Mouse (Mus musculus) cerebellum, postnatal 36 days (tissue): ENCODE data around the gene 9130023H24Rik.

Experiments used
- DNase-seq, 2 experiments: peaks; one replicate each; pipeline ENCODE4 v3.0.0; 2021 to 2022; ENCODE audit warnings: mixed read lengths in 2 of 2

9130023H24Rik gene

GRCm38 (mm10) chr7:128246496-128247391, 8.9 kb upstream of the 9130023H24Rik start, which contains the start of gene Tgfb1i1:
TSS of gene Tgfb1i1 (plus strand) at chr7:128246812.
- peak; percentile 53 to 55 for DNase-seq

DNA sequence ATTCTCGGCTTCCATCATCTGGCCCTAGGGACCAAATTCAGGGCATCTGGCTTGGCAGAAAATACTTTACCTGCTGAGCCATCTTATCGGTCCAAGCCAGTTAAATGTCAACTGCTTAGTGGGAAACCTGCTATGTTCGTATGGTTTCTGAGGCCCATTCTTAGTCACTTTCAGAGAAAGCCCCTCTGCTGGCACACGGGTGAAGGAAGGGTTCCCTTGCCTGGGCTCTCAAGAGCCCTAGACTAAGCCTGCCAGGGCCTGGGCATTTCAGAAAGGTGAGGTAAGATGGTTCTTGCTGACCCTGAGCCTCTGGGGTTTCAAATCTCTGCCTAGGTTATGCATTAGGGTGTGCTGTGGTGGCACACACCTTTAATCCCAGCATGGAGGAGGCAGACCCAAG, 7.7 kb upstream of the 9130023H24Rik start:
- DNase-seq, result no peak

- DNase-seq, result no peak
Measured at GRCm38 (mm10) chr7:128244410-128245025, 6.7 kb upstream of the 9130023H24Rik start.

DNA sequence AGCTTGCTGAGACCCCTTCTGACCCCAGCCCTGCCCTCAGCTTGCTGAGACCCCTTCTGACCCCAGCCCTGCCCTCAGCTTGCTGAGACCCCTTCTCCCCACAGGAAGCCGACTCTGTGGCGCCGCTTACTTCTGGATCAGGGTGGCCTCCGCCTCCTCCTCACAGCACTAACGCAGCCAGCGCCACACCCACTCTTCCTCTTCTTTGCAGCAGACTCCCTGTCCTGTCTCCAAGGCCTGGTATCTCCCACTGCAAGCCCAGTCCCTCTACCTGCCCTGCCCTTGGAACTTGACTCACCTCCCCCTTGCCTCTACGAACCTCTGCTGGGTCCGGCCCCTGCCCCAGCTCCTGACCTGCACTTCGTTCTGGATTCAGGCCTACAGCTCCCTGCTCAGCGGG, 6.1 kb upstream of the 9130023H24Rik start:
- no peak for DNase-seq

GRCm38 (mm10) chr7:128242331-128242730, 4.5 kb upstream of the 9130023H24Rik start:
- no peak for DNase-seq

GRCm38 (mm10) chr7:128240131-128240784, 2.4 kb upstream of the 9130023H24Rik start:
- peak in 1 of 2 experiments; percentile 27 for DNase-seq

DNA sequence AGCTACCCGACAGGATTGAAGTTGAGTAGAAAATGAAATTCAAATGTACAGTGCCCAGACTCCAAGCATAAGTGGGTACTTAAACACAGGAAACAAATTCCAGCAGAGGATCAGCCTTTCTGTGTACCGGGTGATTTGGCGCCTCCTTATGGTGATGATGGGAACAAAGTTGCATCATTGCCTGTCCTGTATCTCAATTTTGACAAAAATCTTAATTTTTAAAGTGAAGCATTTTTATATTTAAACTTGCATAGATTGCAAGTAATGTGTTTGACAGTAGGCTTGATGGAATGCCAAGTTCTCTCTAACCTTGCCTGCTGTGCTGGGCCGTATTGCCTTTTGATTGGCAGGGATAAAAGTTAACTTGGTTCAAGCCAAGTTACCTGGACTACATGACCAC, 1.2 kb upstream of the 9130023H24Rik start:
- peak in 1 of 2 experiments; percentile 16 for DNase-seq

- no peak for DNase-seq
Measured at GRCm38 (mm10) chr7:128237593-128237926, 271 bp downstream of the 9130023H24Rik start.

- DNase-seq, result peak; percentile 90
Measured at GRCm38 (mm10) chr7:128236856-128237592, 807 bp downstream of the 9130023H24Rik start, which contains the start of gene Armc5. TSS of gene Armc5 (plus strand) at chr7:128237342.

DNA sequence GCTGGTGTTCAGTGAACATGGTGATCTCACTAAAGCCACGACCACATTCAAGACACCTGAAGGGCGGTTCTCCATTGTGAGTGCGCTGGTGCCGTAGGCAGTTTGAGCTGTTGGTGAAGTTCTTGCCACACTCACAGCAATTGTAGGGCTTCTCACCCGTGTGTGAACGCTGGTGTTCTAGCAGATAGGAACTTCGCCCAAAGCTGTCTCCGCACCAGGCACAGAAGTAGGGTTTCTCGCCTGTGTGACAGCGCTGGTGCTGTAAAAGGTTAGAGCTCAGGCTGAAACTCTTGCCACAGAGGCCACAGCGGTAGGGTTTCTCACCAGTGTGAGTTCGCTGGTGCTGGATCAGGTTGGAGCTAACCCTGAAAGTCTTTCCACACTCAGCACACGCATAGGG, 1.4 kb downstream of the 9130023H24Rik start:
- peak in 1 of 2 experiments; percentile 7 for DNase-seq

- DNase-seq, result no peak
Measured at GRCm38 (mm10) chr7:128235481-128235880, 2.4 kb downstream of the 9130023H24Rik start.

GRCm38 (mm10) chr7:128234796-128235195, 3.0 kb downstream of the 9130023H24Rik start:
- no peak for DNase-seq

- DNase-seq, result no peak
Measured at GRCm38 (mm10) chr7:128231741-128232140, 6.1 kb downstream of the 9130023H24Rik start.

- no peak for DNase-seq
Measured at GRCm38 (mm10) chr7:128220936-128221335, 16.9 kb downstream of the 9130023H24Rik start.

DNA sequence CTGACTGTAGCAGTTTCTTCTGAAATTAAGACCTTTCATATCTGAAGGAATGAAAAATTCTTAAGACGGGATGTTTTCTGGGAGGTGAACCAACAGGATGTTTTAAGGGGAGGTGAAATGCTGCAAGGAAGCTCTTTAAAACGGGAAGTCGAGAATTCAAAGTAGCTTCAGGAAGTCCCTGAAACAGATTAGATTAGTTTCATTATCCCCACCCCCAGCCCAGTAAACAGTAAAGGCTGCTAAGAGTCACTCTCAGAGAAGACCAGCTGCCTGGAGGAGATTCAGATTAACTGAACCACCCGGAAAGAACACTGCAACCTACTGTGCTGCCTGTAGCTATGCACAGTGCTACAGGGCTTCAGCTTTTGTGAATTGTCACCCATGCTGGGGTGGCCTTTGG, 17.9 kb downstream of the 9130023H24Rik start:
- no peak for DNase-seq

- no peak for DNase-seq
Measured at GRCm38 (mm10) chr7:128209826-128210225, 28.0 kb downstream of the 9130023H24Rik start.

GRCm38 (mm10) chr7:128208187-128208586, 29.6 kb downstream of the 9130023H24Rik start:
- DNase-seq, result peak; percentile 56 to 70

DNA sequence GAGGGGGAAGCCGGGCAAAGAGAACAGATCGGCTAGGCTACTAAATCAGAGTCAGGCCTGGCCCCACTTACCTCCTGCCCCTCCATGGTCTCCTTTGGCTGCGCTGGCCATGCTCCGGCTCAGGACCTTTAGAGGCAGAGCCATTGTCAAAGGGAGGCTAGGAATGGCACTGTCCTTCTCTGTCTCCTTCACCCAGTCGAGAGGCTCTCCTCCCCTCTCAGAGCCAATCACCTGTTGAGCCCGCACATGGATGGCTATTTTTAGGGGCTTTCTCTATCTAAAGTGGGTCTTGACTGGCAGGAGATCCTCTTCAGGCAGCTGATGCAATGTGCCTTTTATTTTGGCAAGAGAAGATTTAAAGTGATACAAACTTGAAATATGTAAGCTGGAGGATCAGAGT, 31.7 kb downstream of the 9130023H24Rik start, which contains the start of gene Cox6a2:
TSS of gene Cox6a2 (minus strand) at position 236 of the 400 bp plus-strand sequence.
- DNase-seq, result no peak

GRCm38 (mm10) chr7:128205695-128206094, 32.1 kb downstream of the 9130023H24Rik start:
- no peak for DNase-seq

GRCm38 (mm10) chr7:128204179-128204578, 33.7 kb downstream of the 9130023H24Rik start:
- DNase-seq, result no peak

GRCm38 (mm10) chr7:128203071-128203470, 34.8 kb downstream of the 9130023H24Rik start:
- DNase-seq, result no peak

DNA sequence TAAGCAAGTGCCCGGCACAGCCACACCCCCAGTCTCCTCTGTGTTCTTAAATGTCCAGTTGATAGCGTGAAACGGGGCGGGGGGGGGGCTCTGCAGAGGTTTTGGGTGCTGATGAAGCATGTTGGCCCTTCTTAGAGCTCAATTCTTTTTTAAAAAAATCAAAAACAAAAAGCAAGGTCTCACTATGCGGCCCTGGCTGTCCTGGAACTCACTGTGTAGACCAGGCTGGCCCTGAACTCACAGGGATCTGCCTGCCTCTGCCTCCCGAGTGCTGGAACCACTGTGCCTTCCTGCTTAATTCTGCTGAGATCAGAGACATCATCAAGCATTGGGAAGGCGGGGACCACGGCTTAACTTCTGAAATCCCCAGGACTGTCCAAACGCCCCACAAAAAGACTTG, 36.2 kb downstream of the 9130023H24Rik start:
- DNase-seq, result no peak
